9 mouse cellular contexts compared by ENCODE assay signal in the genomic region with DNA sequence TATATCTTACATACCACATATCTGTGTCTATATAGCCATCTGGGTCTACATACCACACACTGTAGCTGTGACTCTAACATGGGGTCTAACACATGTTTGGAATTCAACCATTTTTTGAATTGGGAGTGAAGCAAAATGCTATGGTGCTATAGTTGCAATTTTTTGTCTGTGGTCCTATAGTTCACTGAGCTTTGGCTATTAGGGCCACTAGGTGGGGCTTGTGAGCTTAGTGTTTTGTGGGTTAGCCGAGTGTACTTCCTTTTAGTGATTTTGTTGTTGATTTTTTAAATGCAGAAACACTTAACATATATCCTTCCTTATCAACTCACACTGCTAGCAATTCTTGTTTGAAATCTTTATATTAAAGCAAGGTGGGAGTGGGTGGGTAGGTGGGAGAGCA.
DNase-seq lines count a peak whose midpoint lies in the region; ATAC-seq and TF ChIP-seq lines count a peak whose summit lies in the region.
"Had no signal": no experiment of that assay in that cellular context is flagged by ENCODE, and none has a peak within 500 bp of the region (broad histone marks: within the 10 kb centered on the region; RNA-seq: fewer than 3 reads in every experiment).

No protein-coding gene starts in this region.

- no peaks in the 10 kb centered on the region for H3K36me3 ChIP-seq in midbrain, embryonic 11.5 days (ENCODE audit: control insufficient read depth, insufficient read depth, low read length)
- no peaks in the 10 kb centered on the region for H3K36me3 ChIP-seq in midbrain, embryonic 10.5 days
- no peaks in the 10 kb centered on the region for H3K36me3 ChIP-seq in neural tube, embryonic 11.5 days (ENCODE audit: control insufficient read depth, insufficient read depth, low read length)
- H3K36me3 ChIP-seq: embryonic facial prominence, embryonic 12.5 days had no signal

- no peaks in the 10 kb centered on the region for H3K27me3 ChIP-seq in midbrain, embryonic 11.5 days (ENCODE audit: control insufficient read depth, insufficient read depth, low read length)
- no peaks in the 10 kb centered on the region for H3K27me3 ChIP-seq in midbrain, embryonic 10.5 days (ENCODE audit: low read depth, poor library complexity, severe bottlenecking)
- no peaks in the 10 kb centered on the region for H3K27me3 ChIP-seq in neural tube, embryonic 11.5 days (ENCODE audit: control insufficient read depth, insufficient read depth, low read length)
- H3K27me3 ChIP-seq: embryonic facial prominence, embryonic 12.5 days had no signal

- H3K4me2 ChIP-seq in midbrain, embryonic 11.5 days: no peak overlapping the region
- no peak overlapping the region for H3K4me2 ChIP-seq in neural tube, embryonic 11.5 days (ENCODE audit: low read depth)
- H3K4me2 ChIP-seq: embryonic facial prominence, embryonic 12.5 days had no signal

- WGBS in midbrain, embryonic 11.5 days: 28% methylated on average over 1 of the region's 1 CpGs
- 33% methylated on average over 1 of the region's 1 CpGs for WGBS in midbrain, embryonic 10.5 days
- WGBS in neural tube, embryonic 11.5 days: 19% methylated on average over 1 of the region's 1 CpGs

- no peak overlapping the region for H3K4me3 ChIP-seq in gastrocnemius, adult 2 months
- no peak overlapping the region for H3K4me3 ChIP-seq in midbrain, embryonic 11.5 days (ENCODE audit: low read depth, low read length)
- no peak overlapping the region for H3K4me3 ChIP-seq in midbrain, embryonic 10.5 days
- no peak overlapping the region for H3K4me3 ChIP-seq in neural tube, embryonic 11.5 days (ENCODE audit: low read depth, low read length)
- H3K4me3 ChIP-seq: embryonic facial prominence, embryonic 12.5 days had no signal

- no peaks in the 10 kb centered on the region for H3K4me1 ChIP-seq in midbrain, embryonic 11.5 days (ENCODE audit: control insufficient read depth, insufficient read depth, low read length)
- H3K4me1 ChIP-seq in midbrain, embryonic 10.5 days: no peaks in the 10 kb centered on the region
- no peaks in the 10 kb centered on the region for H3K4me1 ChIP-seq in neural tube, embryonic 11.5 days (ENCODE audit: control insufficient read depth, insufficient read depth, low read length)
- H3K4me1 ChIP-seq: embryonic facial prominence, embryonic 12.5 days had no signal

- H3K27ac ChIP-seq in gastrocnemius, adult 2 months: no peak overlapping the region
- H3K27ac ChIP-seq in midbrain, embryonic 11.5 days (ENCODE audit: low read depth, low read length): no peak overlapping the region
- H3K27ac ChIP-seq in midbrain, embryonic 10.5 days (replicated peaks): no peak overlapping the region
- H3K27ac ChIP-seq in neural tube, embryonic 11.5 days (ENCODE audit: low read depth, low read length): no peak overlapping the region
- H3K27ac ChIP-seq: embryonic facial prominence, embryonic 12.5 days had no signal

- ATAC-seq in midbrain, embryonic 11.5 days (ENCODE audit: low FRiP score): peak; percentile 35; the same call in 1 of the 2 replicates
- ATAC-seq in neural tube, embryonic 11.5 days (ENCODE audit: insufficient read depth, low FRiP score, low TSS enrichment): no peak

- H3K9ac ChIP-seq in midbrain, embryonic 11.5 days (ENCODE audit: low read length): no peak overlapping the region
- H3K9ac ChIP-seq in neural tube, embryonic 11.5 days (ENCODE audit: low read length): no peak overlapping the region
- H3K9ac ChIP-seq: embryonic facial prominence, embryonic 12.5 days had no signal

- intact Hi-C loops in gastrocnemius, adult 2 months (cut with DNase I): no loop called here
- intact Hi-C loops in gastrocnemius, postnatal 36 days (cut with DNase I): no loop called here
- intact Hi-C loops in left cerebral cortex, postnatal 14 days (cut with DNase I): no loop called here
- intact Hi-C loops in heart, postnatal 14 days (cut with DNase I): no loop called here

- DNase-seq in gastrocnemius, adult 2 months: no peak
- DNase-seq in gastrocnemius, postnatal 36 days: no peak
- peak; percentile 94 for DNase-seq in midbrain, embryonic 11.5 days (ENCODE audit: low spot score, missing footprints)
- no peak for DNase-seq in midbrain, embryonic 10.5 days (ENCODE audit: low spot score)
- DNase-seq in embryo, embryonic 9.5 days (ENCODE audit: extremely low spot score): peak; percentile 27
- peak; percentile 38 for DNase-seq in neural tube, embryonic 11.5 days (ENCODE audit: low spot score)
- DNase-seq in left cerebral cortex, postnatal 14 days (ENCODE audit: low spot score in 2 of 2): no peak
- DNase-seq in heart, postnatal 14 days: no peak

- TF ChIP-seq CTCF in gastrocnemius, adult 2 months (IDR thresholded peaks at IDR 0.05): peak; percentile 31; the same call in 1 of the 2 replicates

- no peaks in the 10 kb centered on the region for H3K9me3 ChIP-seq in midbrain, embryonic 11.5 days (ENCODE audit: control insufficient read depth, low read length)
- no peaks in the 10 kb centered on the region for H3K9me3 ChIP-seq in midbrain, embryonic 10.5 days (replicated peaks)
- no peaks in the 10 kb centered on the region for H3K9me3 ChIP-seq in neural tube, embryonic 11.5 days (ENCODE audit: control insufficient read depth, low read length)
- H3K9me3 ChIP-seq: embryonic facial prominence, embryonic 12.5 days had no signal

Comparison
In these comparisons a context has a peak if more than half of its experiments do, and no peak if none do; other contexts are left out.
1. DNase-seq: peak in midbrain, embryonic 11.5 days (single experiment), embryo, embryonic 9.5 days (single experiment) and neural tube, embryonic 11.5 days (single experiment); none in gastrocnemius, adult 2 months (single experiment), gastrocnemius, postnatal 36 days (0 of 2), midbrain, embryonic 10.5 days (single experiment), left cerebral cortex, postnatal 14 days (0 of 2) and heart, postnatal 14 days (0 of 2).